Mouse (Mus musculus): ENCODE results near the gene Capn1. TPM values are rescaled to one million over a fixed set of nuclear protein-coding genes. Genes with fewer than 3 reads are reported as not detected.
A peak's percentile ranks its signal among the peaks of the same experiment; 100 is the strongest.

Gene Capn1
- polyA plus RNA-seq, 1 experiment from 2014 or later: 16.1 TPM

GRCm38 (mm10) chr19:5962651-5963050 is 53.0 kb downstream of the Capn1 start:
- Histone ChIP-seq H3K27ac (ENCODE audit: low read length) (no peak overlapping the region), H3K9me3 (ENCODE audit: control insufficient read depth, low read depth, low read length) (no peaks in the 10 kb centered on the region), H3K27me3 (ENCODE audit: control insufficient read depth, insufficient read depth, low read length) (no peaks in the 10 kb centered on the region), H3K4me2 (replicated peaks; ENCODE audit: low read depth, low read length) (peak overlapping the region; percentile 74), H3K9ac (replicated peaks; ENCODE audit: low read depth, low read length) (peak overlapping the region; percentile 66; the same call in 1 of the 2 replicates), H3K4me3 (ENCODE audit: low read depth, low read length) (peak overlapping the region; percentile 71), H3K4me1 (ENCODE audit: control insufficient read depth, insufficient read depth, low read length) (peaks cover 11% of the 10 kb centered on the region; the same call in 1 of the 2 replicates), H3K36me3 (ENCODE audit: control insufficient read depth, insufficient read depth, low read length) (peaks cover 14% of the 10 kb centered on the region)
- no peak for ATAC-seq (ENCODE audit: insufficient number of reproducible peaks, insufficient read depth, low FRiP score, low read depth)
- WGBS: 18% methylated on average over 1 of the region's 1 CpGs

- Histone ChIP-seq H3K36me3 (ENCODE audit: control insufficient read depth, insufficient read depth, low read length) (peaks cover 38% of the 10 kb centered on the region), H3K9me3 (ENCODE audit: control insufficient read depth, low read depth, low read length) (no peaks in the 10 kb centered on the region), H3K4me1 (ENCODE audit: control insufficient read depth, insufficient read depth, low read length) (peaks cover 10% of the 10 kb centered on the region; the same call in 1 of the 2 replicates), H3K27ac (ENCODE audit: low read length) (no peak overlapping the region), H3K4me2 (replicated peaks; ENCODE audit: low read depth, low read length) (no peak overlapping the region), H3K27me3 (ENCODE audit: control insufficient read depth, insufficient read depth, low read length) (no peaks in the 10 kb centered on the region), H3K9ac (replicated peaks; ENCODE audit: low read depth, low read length) (no peak overlapping the region), H3K4me3 (ENCODE audit: low read depth, low read length) (no peak overlapping the region)
- no peak for ATAC-seq (ENCODE audit: insufficient number of reproducible peaks, insufficient read depth, low FRiP score, low read depth)
- WGBS: 81% methylated on average over 5 of the region's 5 CpGs
Observed at GRCm38 (mm10) chr19:5957371-5957770, 58.3 kb downstream of the Capn1 start.

- 25% methylated on average over 3 of the region's 3 CpGs for WGBS
- peak; percentile 63; the same call in 1 of the 2 replicates for ATAC-seq (ENCODE audit: insufficient number of reproducible peaks, insufficient read depth, low FRiP score, low read depth)
- Histone ChIP-seq H3K9ac (replicated peaks; ENCODE audit: low read depth, low read length) (no peak overlapping the region), H3K4me3 (ENCODE audit: low read depth, low read length) (no peak overlapping the region), H3K4me2 (replicated peaks; ENCODE audit: low read depth, low read length) (no peak overlapping the region), H3K4me1 (ENCODE audit: control insufficient read depth, insufficient read depth, low read length) (peaks cover 11% of the 10 kb centered on the region; the same call in 1 of the 2 replicates), H3K36me3 (ENCODE audit: control insufficient read depth, insufficient read depth, low read length) (peaks cover 43% of the 10 kb centered on the region), H3K9me3 (ENCODE audit: control insufficient read depth, low read depth, low read length) (no peaks in the 10 kb centered on the region), H3K27me3 (ENCODE audit: control insufficient read depth, insufficient read depth, low read length) (no peaks in the 10 kb centered on the region), H3K27ac (ENCODE audit: low read length) (no peak overlapping the region)
Observed at GRCm38 (mm10) chr19:5956685-5957084, 59.0 kb downstream of the Capn1 start.

GRCm38 (mm10) chr19:5955704-5956670 is 59.7 kb downstream of the Capn1 start:
- Histone ChIP-seq H3K9me3 (ENCODE audit: control insufficient read depth, low read depth, low read length) (no peaks in the 10 kb centered on the region), H3K9ac (replicated peaks; ENCODE audit: low read depth, low read length) (no peak overlapping the region), H3K4me2 (replicated peaks; ENCODE audit: low read depth, low read length) (peak overlapping the region; percentile 21; the same call in 1 of the 2 replicates), H3K27ac (ENCODE audit: low read length) (peak overlapping the region; percentile 68), H3K27me3 (ENCODE audit: control insufficient read depth, insufficient read depth, low read length) (no peaks in the 10 kb centered on the region), H3K4me1 (ENCODE audit: control insufficient read depth, insufficient read depth, low read length) (peaks cover 11% of the 10 kb centered on the region; the same call in 1 of the 2 replicates), H3K4me3 (ENCODE audit: low read depth, low read length) (no peak overlapping the region), H3K36me3 (ENCODE audit: control insufficient read depth, insufficient read depth, low read length) (peaks cover 45% of the 10 kb centered on the region)
- 65% methylated on average over 28 of the region's 28 CpGs for WGBS
- ATAC-seq (ENCODE audit: insufficient number of reproducible peaks, insufficient read depth, low FRiP score, low read depth): peak; percentile 43

GRCm38 (mm10) chr19:5954936-5955335 is 60.8 kb downstream of the Capn1 start:
- WGBS: 87% methylated on average over 10 of the region's 10 CpGs
- peaks cover 11% of the 10 kb centered on the region; the same call in 1 of the 2 replicates for H3K4me1 ChIP-seq (ENCODE audit: control insufficient read depth, insufficient read depth, low read length)
- no peaks in the 10 kb centered on the region for H3K9me3 ChIP-seq (ENCODE audit: control insufficient read depth, low read depth, low read length)
- H3K9ac ChIP-seq (replicated peaks; ENCODE audit: low read depth, low read length): no peak overlapping the region
- peak overlapping the region; percentile 10; the same call in 1 of the 2 replicates for H3K27ac ChIP-seq (ENCODE audit: low read length)
- no peaks in the 10 kb centered on the region for H3K27me3 ChIP-seq (ENCODE audit: control insufficient read depth, insufficient read depth, low read length)
- peaks cover 51% of the 10 kb centered on the region for H3K36me3 ChIP-seq (ENCODE audit: control insufficient read depth, insufficient read depth, low read length)
- no peak for ATAC-seq (ENCODE audit: insufficient number of reproducible peaks, insufficient read depth, low FRiP score, low read depth)
- H3K4me2 ChIP-seq (replicated peaks; ENCODE audit: low read depth, low read length): no peak overlapping the region
- H3K4me3 ChIP-seq (ENCODE audit: low read depth, low read length): no peak overlapping the region

GRCm38 (mm10) chr19:5954031-5954710 is 61.5 kb downstream of the Capn1 start:
- WGBS: 80% methylated on average over 22 of the region's 22 CpGs
- no peak for ATAC-seq (ENCODE audit: insufficient number of reproducible peaks, insufficient read depth, low FRiP score, low read depth)

GRCm38 (mm10) chr19:5953201-5953770 is 62.4 kb downstream of the Capn1 start:
- no peak overlapping the region; the same call in 1 of the 2 replicates for H3K27ac ChIP-seq (ENCODE audit: low read length)
- no peak overlapping the region for H3K4me2 ChIP-seq (replicated peaks; ENCODE audit: low read depth, low read length)
- no peak for ATAC-seq (ENCODE audit: insufficient number of reproducible peaks, insufficient read depth, low FRiP score, low read depth)
- no peaks in the 10 kb centered on the region for H3K27me3 ChIP-seq (ENCODE audit: control insufficient read depth, insufficient read depth, low read length)
- WGBS: 91% methylated on average over 19 of the region's 19 CpGs
- no peak overlapping the region for H3K4me3 ChIP-seq (ENCODE audit: low read depth, low read length)
- peaks cover 11% of the 10 kb centered on the region; the same call in 1 of the 2 replicates for H3K4me1 ChIP-seq (ENCODE audit: control insufficient read depth, insufficient read depth, low read length)
- H3K9ac ChIP-seq (replicated peaks; ENCODE audit: low read depth, low read length): no peak overlapping the region
- peaks cover 58% of the 10 kb centered on the region for H3K36me3 ChIP-seq (ENCODE audit: control insufficient read depth, insufficient read depth, low read length)
- no peaks in the 10 kb centered on the region for H3K9me3 ChIP-seq (ENCODE audit: control insufficient read depth, low read depth, low read length)

More at GRCm38 (mm10) chr19:5954031-5954710, 61.5 kb downstream of the Capn1 start:
- Histone ChIP-seq H3K27me3 (ENCODE audit: control insufficient read depth, insufficient read depth, low read length) (no peaks in the 10 kb centered on the region), H3K4me2 (replicated peaks; ENCODE audit: low read depth, low read length) (no peak overlapping the region), H3K27ac (ENCODE audit: low read length) (0 out of 2 replicates have a peak overlapping the region, but pooled peaks have one; percentile 10), H3K4me3 (ENCODE audit: low read depth, low read length) (no peak overlapping the region), H3K4me1 (ENCODE audit: control insufficient read depth, insufficient read depth, low read length) (peaks cover 11% of the 10 kb centered on the region; the same call in 1 of the 2 replicates), H3K9me3 (ENCODE audit: control insufficient read depth, low read depth, low read length) (no peaks in the 10 kb centered on the region), H3K9ac (replicated peaks; ENCODE audit: low read depth, low read length) (no peak overlapping the region), H3K36me3 (ENCODE audit: control insufficient read depth, insufficient read depth, low read length) (peaks cover 56% of the 10 kb centered on the region)

All from stomach, embryonic 14.5 days (tissue).